Mouse (Mus musculus): ENCODE measurements around the gene Ccdc177. TPM values are rescaled to one million over a fixed set of nuclear protein-coding genes. Genes with fewer than 3 reads are reported as not detected.
"Not testable (repeated sequence)": the region's sequence is repeated elsewhere in the genome, so short reads cannot be mapped to it uniquely, and the experiment has no call there.

Gene Ccdc177
- polyA plus RNA-seq, 1 experiment from 2014 or later = 0.42 TPM

DNA sequence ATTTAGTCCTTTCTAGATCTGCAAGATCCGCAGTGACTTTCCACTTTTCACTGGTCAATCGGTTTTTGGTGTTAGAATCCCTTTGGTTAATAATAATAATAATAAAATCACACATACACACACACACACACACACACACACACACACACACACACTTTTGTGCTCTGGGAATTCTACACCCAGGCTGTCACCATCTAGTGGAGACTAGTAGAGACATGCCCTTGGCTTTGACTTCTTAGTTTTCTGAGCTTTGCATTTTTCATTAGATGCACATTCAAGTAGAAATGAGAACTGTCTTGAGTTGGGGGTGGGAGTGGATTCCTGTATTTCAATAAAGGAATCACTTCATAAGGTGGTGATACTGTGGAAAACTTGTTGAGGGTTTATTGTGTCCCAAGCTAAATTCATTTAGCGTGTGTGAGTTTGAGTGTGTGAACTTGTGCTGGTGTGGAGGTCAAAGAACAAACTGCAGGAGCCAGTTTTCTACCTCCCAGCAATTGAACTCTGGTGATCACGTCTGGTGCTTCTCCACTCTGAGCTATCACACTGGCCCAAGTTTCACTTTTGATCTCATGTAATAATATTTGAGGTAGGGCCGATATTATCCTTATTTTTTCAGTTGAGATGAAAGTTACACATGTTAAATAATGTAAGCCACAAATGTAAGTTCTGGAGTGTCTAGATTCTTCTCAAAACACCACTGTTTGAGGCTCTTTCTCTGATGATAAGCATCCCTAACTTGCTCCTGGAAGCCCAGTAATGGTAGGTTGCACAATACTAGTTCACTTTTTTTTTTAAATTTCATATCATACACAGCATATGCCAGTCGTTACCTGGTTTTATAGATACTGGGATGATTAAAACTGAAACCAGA lies 31.3 kb upstream of the Ccdc177 start:
- no peaks in the 10 kb centered on the region for H3K27me3 ChIP-seq
- 37% methylated on average over 6 of the region's 6 CpGs for WGBS
- no peaks in the 10 kb centered on the region for H3K36me3 ChIP-seq
- H3K27ac ChIP-seq = peak overlapping the region; percentile 97; the same call in 1 of the 2 replicates
- H3K9me3 ChIP-seq = no peaks in the 10 kb centered on the region
- H3K4me3 ChIP-seq = peak overlapping the region; percentile 94
- no peak for ATAC-seq (ENCODE audit: insufficient number of reproducible peaks, insufficient read depth, low FRiP score, low TSS enrichment, low read depth)
- peak overlapping the region; percentile 72 for H3K4me2 ChIP-seq
- H3K4me1 ChIP-seq = peaks cover 23% of the 10 kb centered on the region
- peak overlapping the region; percentile 95 for H3K9ac ChIP-seq

DNA sequence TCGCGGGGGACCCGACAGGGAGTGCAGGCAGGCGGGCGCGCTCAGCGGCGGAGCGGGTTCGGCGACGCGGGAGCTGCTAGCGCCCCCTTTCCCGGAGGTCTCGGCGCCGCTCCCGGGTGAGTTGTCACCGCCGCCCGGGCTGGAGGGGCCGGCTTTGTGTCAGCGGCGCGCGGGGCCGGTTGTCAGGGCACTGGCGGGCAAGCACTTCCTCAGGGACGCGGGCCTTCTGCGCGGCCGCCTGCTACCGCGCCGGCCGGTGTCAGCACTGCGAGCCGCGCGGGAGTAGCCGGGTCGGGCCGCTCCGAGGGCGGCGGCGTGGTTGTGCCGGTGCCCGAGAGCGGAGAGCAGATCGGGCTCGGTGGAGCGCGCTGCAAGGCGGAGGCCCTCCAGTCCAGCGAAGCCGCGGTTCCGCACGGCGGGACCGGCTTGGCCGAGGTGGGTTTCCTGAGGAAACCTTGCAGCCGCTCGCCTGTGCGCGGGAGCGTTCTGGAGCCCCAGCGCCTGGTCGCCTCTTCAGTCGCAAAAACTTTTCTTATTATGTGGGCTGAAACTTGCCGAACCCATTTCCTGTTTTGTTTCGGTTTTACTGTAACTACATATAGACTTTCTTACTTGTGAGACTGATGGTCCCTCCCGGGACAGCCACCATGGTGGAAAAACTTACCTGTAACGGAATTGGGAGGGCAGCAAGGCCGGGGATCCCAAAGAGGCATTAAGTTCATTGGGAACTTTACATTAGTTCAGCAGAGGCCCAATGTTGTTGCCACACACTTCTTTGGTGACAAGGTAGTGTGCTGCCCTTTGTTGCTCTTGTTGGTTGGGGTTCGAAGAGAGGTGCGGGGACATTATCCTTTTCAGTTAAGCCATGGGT lies 30.4 kb upstream of the Ccdc177 start:
- under 1% methylated on average over 67 of the region's 80 CpGs for WGBS
- Histone ChIP-seq H3K9me3 (no peaks in the 10 kb centered on the region), H3K9ac (peak overlapping the region; percentile 95), H3K4me1 (peaks cover 23% of the 10 kb centered on the region), H3K27me3 (no peaks in the 10 kb centered on the region), H3K4me3 (peak overlapping the region; percentile 94), H3K4me2 (peak overlapping the region; percentile 72), H3K36me3 (no peaks in the 10 kb centered on the region), H3K27ac (peak overlapping the region; percentile 97)
- peak; percentile 60 for ATAC-seq (ENCODE audit: insufficient number of reproducible peaks, insufficient read depth, low FRiP score, low TSS enrichment, low read depth)

DNA sequence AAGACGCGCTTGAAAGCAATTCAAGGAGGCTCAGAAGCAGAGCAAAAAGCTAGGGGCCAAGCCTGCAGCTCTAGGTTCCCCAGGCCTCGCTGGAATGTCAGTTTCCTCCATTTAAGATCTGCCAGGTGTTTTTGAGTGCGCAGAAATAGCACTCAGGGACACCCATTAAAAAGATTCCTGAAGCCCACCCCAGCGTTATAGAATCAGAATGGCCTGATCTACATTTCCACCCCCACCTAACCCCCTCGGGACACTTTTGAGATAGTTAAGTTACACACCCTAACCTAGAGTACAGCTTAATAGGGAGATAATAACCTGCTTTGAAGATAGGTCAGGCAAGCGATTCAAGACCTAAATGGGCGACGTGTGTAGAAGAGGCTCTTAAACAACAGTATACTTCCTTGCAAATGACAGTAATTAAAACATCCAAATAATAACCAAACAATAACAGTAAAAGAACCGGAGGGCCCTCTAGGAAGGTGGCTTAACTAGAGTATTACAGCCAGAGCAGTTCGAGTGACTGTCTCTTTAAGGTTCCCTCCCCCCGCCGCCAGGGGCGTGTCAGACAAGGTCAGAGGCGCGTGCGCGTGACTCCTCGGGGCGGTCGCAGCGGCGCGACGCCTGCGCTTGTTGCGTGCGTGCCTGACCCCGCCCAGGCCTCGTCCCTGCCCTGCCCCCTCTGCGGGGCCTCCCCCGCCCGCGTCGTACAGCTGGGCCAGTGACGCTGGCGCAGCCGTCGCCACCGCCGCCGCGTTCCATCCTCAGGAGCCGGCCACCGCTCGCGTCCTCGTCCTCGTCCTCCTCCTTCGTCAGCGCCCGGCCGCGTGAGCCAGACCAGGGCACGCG lies 29.6 kb upstream of the Ccdc177 start, which contains the start of gene Susd6:
Susd6 (plus strand) TSS at position 662 of the 846 bp plus-strand sequence.
- Histone ChIP-seq H3K4me3 (peak within 1 kb of the TSS; percentile 94), H3K9me3 (no peaks in the 10 kb centered on the region), H3K36me3 (no peaks in the 10 kb centered on the region), H3K27ac (peak within 1 kb of the TSS; percentile 97), H3K4me1 (peaks cover 18% of the 10 kb centered on the region), H3K9ac (peak within 1 kb of the TSS; percentile 95), H3K4me2 (peak within 1 kb of the TSS; percentile 72), H3K27me3 (no peaks in the 10 kb centered on the region)
- peak; percentile 97 for ATAC-seq (ENCODE audit: insufficient number of reproducible peaks, insufficient read depth, low FRiP score, low TSS enrichment, low read depth)
- WGBS = 3% methylated on average over 54 of the region's 56 CpGs

DNA sequence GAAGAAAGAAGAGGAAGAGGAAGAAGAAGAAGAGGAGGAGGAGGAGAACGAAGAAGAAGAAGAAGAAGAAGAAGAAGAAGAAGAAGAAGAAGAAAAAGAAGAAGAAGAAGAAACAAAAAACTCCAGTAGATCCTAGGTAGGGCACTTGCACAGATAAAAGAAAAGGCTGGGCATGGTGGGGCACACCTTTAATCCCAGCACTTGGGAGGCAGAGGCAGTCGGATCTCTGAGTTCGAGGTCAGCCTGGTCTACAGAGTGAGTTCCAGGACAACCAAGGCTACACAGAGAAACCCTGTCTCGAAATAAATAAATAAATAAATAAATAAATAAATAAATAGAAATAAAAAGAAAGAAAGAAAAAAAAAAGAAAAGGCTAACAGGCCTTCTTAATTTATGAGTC lies 28.8 kb upstream of the Ccdc177 start:
- H3K27me3 ChIP-seq; H3K36me3 ChIP-seq; H3K4me3 ChIP-seq; H3K4me2 ChIP-seq; H3K9me3 ChIP-seq; ATAC-seq (ENCODE audit: insufficient number of reproducible peaks, insufficient read depth, low FRiP score, low TSS enrichment, low read depth); H3K27ac ChIP-seq; H3K9ac ChIP-seq: not testable (repeated sequence)
- peaks cover 18% of the 10 kb centered on the region for H3K4me1 ChIP-seq
- WGBS = 82% methylated on average over 4 of the region's 4 CpGs

DNA sequence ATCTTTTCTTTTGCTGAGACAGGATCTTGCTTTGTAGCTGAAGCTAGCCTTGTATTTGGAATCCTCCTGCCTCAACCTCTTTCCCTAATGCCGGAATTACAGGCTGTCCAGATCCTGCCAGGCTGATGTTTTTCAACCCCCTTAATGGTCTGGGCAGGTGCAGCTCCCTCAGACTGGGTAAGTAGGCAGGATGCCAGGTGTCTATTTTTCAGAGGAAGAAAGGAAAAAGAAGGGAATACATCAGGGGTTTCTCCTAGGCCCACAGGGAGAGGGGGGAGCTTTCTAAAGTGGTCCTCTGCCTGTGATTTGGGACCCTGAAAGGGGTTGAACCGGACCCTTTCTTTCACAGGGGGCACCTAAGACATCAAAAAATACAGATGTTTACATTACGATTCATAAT lies 27.7 kb upstream of the Ccdc177 start:
- no peak overlapping the region for H3K9ac ChIP-seq
- H3K27ac ChIP-seq = no peak overlapping the region
- no peak overlapping the region for H3K4me2 ChIP-seq
- no peaks in the 10 kb centered on the region for H3K36me3 ChIP-seq
- 85% methylated on average over 3 of the region's 3 CpGs for WGBS
- peaks cover 18% of the 10 kb centered on the region for H3K4me1 ChIP-seq
- ATAC-seq (ENCODE audit: insufficient number of reproducible peaks, insufficient read depth, low FRiP score, low TSS enrichment, low read depth) = no peak
- H3K4me3 ChIP-seq = no peak overlapping the region
- no peaks in the 10 kb centered on the region for H3K27me3 ChIP-seq
- H3K9me3 ChIP-seq = no peaks in the 10 kb centered on the region

DNA sequence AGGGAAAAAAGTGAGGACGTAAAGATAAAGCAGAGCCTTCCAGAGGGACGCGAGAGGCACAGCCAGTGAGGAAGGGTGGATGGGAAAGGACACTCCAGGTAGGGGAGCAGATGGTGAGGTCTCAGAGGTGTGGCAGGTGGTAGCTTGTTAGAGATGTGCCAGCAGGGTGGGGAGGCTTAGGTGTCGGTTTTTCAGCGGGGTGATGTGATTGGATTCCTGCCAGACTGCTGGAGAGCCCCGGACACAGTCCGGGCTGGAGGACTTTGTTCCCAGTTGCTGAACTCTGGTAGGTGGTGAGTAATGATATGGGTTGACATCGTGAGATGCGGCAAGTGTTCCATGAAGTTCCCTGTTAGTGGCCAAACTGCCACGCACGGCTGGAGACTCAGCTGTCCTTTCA lies 27.1 kb upstream of the Ccdc177 start:
- peaks cover 15% of the 10 kb centered on the region for H3K4me1 ChIP-seq
- no peaks in the 10 kb centered on the region for H3K9me3 ChIP-seq
- H3K9ac ChIP-seq = no peak overlapping the region
- no peak for ATAC-seq (ENCODE audit: insufficient number of reproducible peaks, insufficient read depth, low FRiP score, low TSS enrichment, low read depth)
- H3K4me2 ChIP-seq = no peak overlapping the region
- WGBS = 52% methylated on average over 11 of the region's 11 CpGs
- H3K27me3 ChIP-seq = no peaks in the 10 kb centered on the region
- no peaks in the 10 kb centered on the region for H3K36me3 ChIP-seq
- no peak overlapping the region for H3K4me3 ChIP-seq
- H3K27ac ChIP-seq = no peak overlapping the region

DNA sequence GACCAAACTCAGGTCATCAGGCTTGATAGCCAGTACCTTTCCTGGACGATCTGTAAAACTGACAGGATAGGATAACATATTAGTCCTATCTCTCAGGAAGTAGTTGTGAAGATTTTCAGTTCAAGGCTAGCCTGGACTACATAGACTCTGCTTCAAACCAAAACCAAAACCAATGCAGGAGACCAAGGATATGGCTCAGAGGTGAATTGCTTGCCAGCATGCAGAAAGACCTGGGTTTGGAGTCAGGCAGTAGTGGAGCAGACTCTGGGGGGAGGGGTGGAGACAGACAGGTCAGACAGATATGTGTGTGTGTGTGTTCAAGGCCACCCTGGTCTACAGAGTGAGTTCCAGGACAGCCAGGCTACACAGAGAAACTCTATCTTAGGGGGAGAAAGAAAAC lies 26.1 kb upstream of the Ccdc177 start:
- no peaks in the 10 kb centered on the region for H3K27me3 ChIP-seq
- H3K27ac ChIP-seq = no peak overlapping the region
- H3K9ac ChIP-seq = no peak overlapping the region
- no peaks in the 10 kb centered on the region for H3K36me3 ChIP-seq
- H3K4me2 ChIP-seq = no peak overlapping the region
- no peak overlapping the region for H3K4me3 ChIP-seq
- H3K9me3 ChIP-seq = no peaks in the 10 kb centered on the region
- ATAC-seq (ENCODE audit: insufficient number of reproducible peaks, insufficient read depth, low FRiP score, low TSS enrichment, low read depth) = no peak
- 90% methylated on average over 1 of the region's 1 CpGs for WGBS
- peaks cover 6% of the 10 kb centered on the region for H3K4me1 ChIP-seq

DNA sequence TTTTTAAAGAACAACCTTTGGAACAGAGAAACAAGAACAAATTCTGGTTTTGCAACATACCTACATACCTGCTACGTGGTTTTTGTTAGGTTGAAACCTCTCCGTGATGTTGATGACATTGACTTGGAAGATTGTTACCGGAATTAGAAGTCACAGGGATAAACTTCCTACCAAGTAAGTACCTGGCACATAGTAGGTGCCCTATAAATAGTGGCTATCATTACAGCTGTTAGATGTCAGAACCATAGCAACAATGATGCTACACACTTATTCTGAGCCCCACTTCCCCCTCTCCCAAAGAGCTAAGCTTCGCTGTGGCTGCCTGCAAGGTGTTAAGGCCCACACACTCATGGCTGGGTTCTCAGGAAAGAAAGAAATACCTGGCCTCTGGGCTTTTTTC lies 25.1 kb upstream of the Ccdc177 start:
- ATAC-seq (ENCODE audit: insufficient number of reproducible peaks, insufficient read depth, low FRiP score, low TSS enrichment, low read depth) = no peak
- Histone ChIP-seq H3K27me3 (no peaks in the 10 kb centered on the region), H3K4me1 (peaks cover 5% of the 10 kb centered on the region; the same call in 1 of the 2 replicates), H3K9ac (no peak overlapping the region), H3K27ac (no peak overlapping the region), H3K4me2 (no peak overlapping the region), H3K4me3 (no peak overlapping the region), H3K9me3 (no peaks in the 10 kb centered on the region), H3K36me3 (no peaks in the 10 kb centered on the region)
- 83% methylated on average over 4 of the region's 4 CpGs for WGBS

DNA sequence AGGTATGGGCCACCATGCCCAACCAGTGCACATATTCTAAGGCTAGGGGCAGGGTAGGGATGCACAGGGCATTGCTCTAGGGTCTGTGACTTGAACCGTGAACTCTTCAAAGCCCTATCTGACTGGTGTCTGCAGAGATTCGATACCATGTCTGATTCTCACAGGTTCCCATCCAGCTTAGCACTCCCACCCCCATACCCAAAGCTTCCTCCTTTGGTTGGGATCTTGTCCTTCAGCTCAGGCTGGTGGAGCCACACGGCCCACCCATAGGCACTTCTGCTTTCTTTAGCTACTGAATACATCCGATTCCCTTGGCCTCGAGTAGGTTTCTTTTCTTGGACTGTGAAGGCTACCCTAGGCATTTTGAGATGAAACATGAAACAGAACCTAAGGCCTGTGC lies 24.5 kb upstream of the Ccdc177 start:
- Histone ChIP-seq H3K4me3 (no peak overlapping the region), H3K27me3 (no peaks in the 10 kb centered on the region), H3K4me2 (no peak overlapping the region), H3K4me1 (peaks cover 5% of the 10 kb centered on the region; the same call in 1 of the 2 replicates), H3K9me3 (no peaks in the 10 kb centered on the region), H3K9ac (no peak overlapping the region), H3K36me3 (no peaks in the 10 kb centered on the region), H3K27ac (no peak overlapping the region)
- 83% methylated on average over 5 of the region's 5 CpGs for WGBS
- no peak for ATAC-seq (ENCODE audit: insufficient number of reproducible peaks, insufficient read depth, low FRiP score, low TSS enrichment, low read depth)

DNA sequence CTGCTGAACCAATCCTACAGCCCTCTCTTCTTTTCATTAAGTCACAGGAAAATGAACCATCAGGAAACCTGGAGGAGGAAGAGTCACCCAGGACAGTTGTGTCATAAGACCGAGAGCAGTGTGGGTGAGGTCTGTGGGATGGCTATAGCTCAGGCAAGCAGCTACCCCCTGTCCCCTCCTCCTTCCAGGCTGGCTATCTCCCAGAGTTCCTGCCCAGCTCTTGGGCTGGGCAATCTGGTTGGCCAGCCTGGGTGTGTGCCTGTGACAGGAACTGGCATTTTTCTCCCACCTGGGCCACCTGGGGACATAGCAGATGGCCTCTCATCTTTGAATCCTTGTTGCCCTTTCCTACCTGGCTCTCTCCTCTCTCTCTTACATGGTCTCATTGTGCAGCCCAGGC lies 23.4 kb upstream of the Ccdc177 start:
- no peak for ATAC-seq (ENCODE audit: insufficient number of reproducible peaks, insufficient read depth, low FRiP score, low TSS enrichment, low read depth)
- 81% methylated on average over 1 of the region's 1 CpGs for WGBS
- H3K4me1 ChIP-seq = no peaks in the 10 kb centered on the region

DNA sequence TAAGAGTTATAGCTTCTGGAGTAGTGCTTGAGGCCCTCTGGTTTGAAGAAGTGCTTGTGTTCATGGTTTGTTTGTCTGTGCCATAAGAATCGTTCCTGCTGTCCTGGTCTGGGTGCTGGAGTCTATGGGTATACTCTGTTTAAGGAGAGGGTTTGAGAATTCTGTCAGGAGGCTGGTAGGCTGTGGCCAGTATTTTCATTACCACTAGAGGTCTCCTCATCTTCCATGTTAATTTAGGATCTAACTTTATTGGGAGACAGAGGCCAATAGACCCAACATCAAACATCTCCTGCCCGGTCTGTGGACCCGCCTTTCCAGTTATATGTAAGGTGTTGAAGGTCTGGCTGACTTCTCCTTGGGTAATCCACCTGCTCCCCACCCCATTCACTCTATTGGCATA lies 22.4 kb upstream of the Ccdc177 start:
- Histone ChIP-seq H3K27me3 (no peaks in the 10 kb centered on the region), H3K9ac (no peak overlapping the region), H3K4me1 (no peaks in the 10 kb centered on the region), H3K27ac (no peak overlapping the region), H3K9me3 (no peaks in the 10 kb centered on the region), H3K4me3 (no peak overlapping the region), H3K4me2 (no peak overlapping the region), H3K36me3 (no peaks in the 10 kb centered on the region)
- 46% methylated on average over 3 of the region's 3 CpGs for WGBS
- ATAC-seq (ENCODE audit: insufficient number of reproducible peaks, insufficient read depth, low FRiP score, low TSS enrichment, low read depth) = no peak

More for the DNA sequence above, 23.4 kb upstream of the Ccdc177 start:
- Histone ChIP-seq H3K4me3 (no peak overlapping the region), H3K27ac (no peak overlapping the region), H3K9me3 (no peaks in the 10 kb centered on the region), H3K27me3 (no peaks in the 10 kb centered on the region), H3K9ac (no peak overlapping the region), H3K36me3 (no peaks in the 10 kb centered on the region), H3K4me2 (no peak overlapping the region)

Measured in embryonic facial prominence, embryonic 13.5 days (tissue).